Mouse (Mus musculus): ENCODE measurements around the gene Nt5c2.

DNA sequence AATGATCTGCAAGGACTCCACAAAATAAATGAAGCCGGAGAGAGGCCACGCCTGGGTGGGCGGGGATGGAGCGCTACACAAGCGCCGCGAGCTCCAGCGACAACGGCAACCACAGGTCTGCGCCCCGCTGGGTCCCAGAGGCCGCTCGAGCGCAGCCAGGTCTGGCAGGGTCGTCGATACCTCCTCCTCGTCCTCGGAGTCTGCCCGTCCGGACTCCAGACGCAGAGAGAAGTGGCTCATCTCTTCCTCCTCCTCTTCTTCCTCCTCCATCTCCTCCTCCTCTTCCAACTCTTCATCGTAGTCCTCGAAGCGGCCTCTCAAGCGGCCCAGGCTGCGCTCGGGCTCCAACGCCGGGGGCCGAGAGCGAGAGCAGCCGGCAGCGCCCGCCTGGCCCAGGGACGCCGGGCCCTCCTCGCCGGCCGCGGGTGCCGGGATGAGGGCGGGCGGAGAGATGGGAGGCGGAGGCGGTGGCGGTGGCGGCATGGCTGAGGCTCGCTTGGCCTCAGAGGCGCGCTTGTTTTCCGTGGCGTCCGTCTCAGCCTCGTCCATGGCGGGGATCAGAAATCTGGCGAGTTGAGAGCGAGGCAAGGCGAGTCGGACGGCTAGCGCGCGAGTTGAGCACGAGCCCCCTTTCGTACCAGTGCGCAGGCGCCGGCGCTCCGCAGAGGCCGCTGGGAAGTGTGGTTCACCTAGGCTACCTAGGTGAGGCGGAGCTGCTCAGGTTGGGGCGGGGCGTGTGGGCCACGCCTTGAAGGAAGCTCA lies 35.5 kb upstream of the Nt5c2 start, which contains the start of gene Pcgf6:
- no peak for TF ChIP-seq GATA1 (IDR thresholded peaks at IDR 0.05; ENCODE audit: low read length)
- TF ChIP-seq TAL1 (IDR thresholded peaks at IDR 0.05; ENCODE audit: low read length), result no peak
